ENCODE assay signal across 13 mouse cellular contexts in the genomic region with DNA sequence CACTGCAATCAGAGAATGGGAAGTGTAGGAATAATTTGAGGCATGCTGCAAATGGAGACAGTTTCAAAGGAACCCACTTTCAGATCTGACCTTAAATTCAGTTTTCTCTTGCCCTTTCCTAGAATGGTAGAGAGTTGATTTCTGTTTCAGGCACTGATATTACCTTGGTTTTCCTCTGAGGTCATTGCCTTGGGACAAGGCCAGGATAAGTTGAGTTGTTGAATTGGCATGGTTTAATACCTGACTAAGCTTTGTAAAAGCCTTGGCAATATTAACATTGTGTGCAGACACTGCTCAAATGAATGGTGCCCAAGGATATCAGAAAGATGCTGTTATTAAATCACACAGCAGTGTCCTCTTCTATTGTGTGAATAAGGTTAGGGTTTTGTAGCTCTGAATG.
"Had no signal": no experiment of that assay in that cellular context is flagged by ENCODE, and none has a peak within 500 bp of the region (broad histone marks: within the 10 kb centered on the region; RNA-seq: fewer than 3 reads in every experiment).

No protein-coding gene starts in this region.

- DNase-seq: liver, postnatal 0 days; lung, adult 2 months; lung, postnatal 14 days; lung, postnatal 4 days; midbrain, embryonic 14.5 days; retina, postnatal 1 day; right cerebral cortex, adult 18-20 months; right cerebral cortex, postnatal 25 days; right cerebral cortex, postnatal 4 days; spleen, adult 18-20 months; thymus, adult 18-20 months; thymus, postnatal 14 days; thymus, postnatal 36 days had no signal
